Mouse (Mus musculus) spleen, adult 2 months (tissue): ENCODE measurements around the gene Tesmin.

Experiments
- CTCF ChIP-seq: fragments of 200-500 bp; IDR thresholded peaks from 2 replicates; pipeline ENCODE4 v1.5.1; 2011; ENCODE audit warnings: mild to moderate bottlenecking, inconsistent platforms; ENCODE audit not compliant: insufficient read depth, insufficient read length, insufficient replicate concordance; ENCODE audit errors: extremely low read depth
- POLR2A ChIP-seq: fragments of 200-500 bp; IDR thresholded peaks from 2 replicates; pipeline ENCODE4 v1.6.1; 2011; ENCODE audit warnings: low read depth, low read length, inconsistent platforms

GRCm38 (mm10) chr19:3388629-3389057 lies at the start of gene Tesmin:
- TF ChIP-seq CTCF (peak; percentile 28; the same call in 1 of the 2 replicates), POLR2A (no peak)
